Mouse (Mus musculus) hindbrain, postnatal 0 days (tissue): ENCODE measurements around the gene Nol4l. TPM values are rescaled to one million over a fixed set of nuclear protein-coding genes. Genes with fewer than 3 reads are reported as not detected.

Experiments
- ATAC-seq: fragments of 200-750 bp; cut with Nextera tagmentation; 2 replicates; pipeline ENCODE4 v1.8.0; 2017; ENCODE audit warnings: mild to moderate bottlenecking, moderate TSS enrichment, moderate library complexity
- DNase-seq: peaks from one replicate; pipeline ENCODE4 v3.0.0-alpha.2; 2015; ENCODE audit warnings: low spot score
- H3K27ac ChIP-seq: fragments of 300-500 bp; sonication (generic); 2 replicates; pipeline ENCODE4 v1.5.1; 2014; ENCODE audit warnings: mild to moderate bottlenecking
- H3K27me3 ChIP-seq: fragments of 300-500 bp; sonication (generic); 2 replicates; pipeline ENCODE4 v1.6.1; 2014; ENCODE audit warnings: low read length, mixed read lengths; ENCODE audit not compliant: insufficient read depth
- H3K36me3 ChIP-seq: fragments of 300-500 bp; sonication (generic); 2 replicates; pipeline ENCODE4 v1.6.1; 2014; ENCODE audit warnings: low read length, mixed read lengths; ENCODE audit not compliant: insufficient read depth
- H3K4me1 ChIP-seq: fragments of 300-500 bp; sonication (generic); 2 replicates; pipeline ENCODE4 v1.6.1; 2014; ENCODE audit warnings: antibody characterized with exemption, low read length, mixed read lengths; ENCODE audit not compliant: insufficient read depth
- H3K4me2 ChIP-seq: fragments of 300-500 bp; sonication (generic); 2 replicates; pipeline ENCODE4 v1.6.1; 2014; ENCODE audit warnings: low read depth, mild to moderate bottlenecking, low read length, moderate library complexity, mixed read lengths
- H3K4me3 ChIP-seq: fragments of 300-500 bp; sonication (generic); 2 replicates; pipeline ENCODE4 v1.5.1; 2014; ENCODE audit warnings: low read length
- H3K9ac ChIP-seq: fragments of 300-500 bp; sonication (generic); replicated peaks from 2 replicates; pipeline ENCODE4 v1.6.1; 2014; ENCODE audit warnings: mild to moderate bottlenecking, low read length, moderate library complexity, mixed read lengths
- H3K9me3 ChIP-seq: fragments of 300-500 bp; sonication (generic); 2 replicates; pipeline ENCODE4 v1.6.1; 2016; ENCODE audit warnings: low read length, mixed read lengths
- CTCF ChIP-seq: IDR thresholded peaks from 2 replicates; pipeline ENCODE4 v1.5.1; 2016; ENCODE audit warnings: antibody characterized with exemption, control low read depth, low read depth
- WGBS: fragments of 180-500 bp; shearing (Covaris S2); extraction: QIAGEN DNeasy Blood & Tissue Kit; methylation state at CpG from one replicate; pipeline ENCODE4 v1.1.7; 2014; 5-methylcytosine and 5-hydroxymethylcytosine counted together
- polyA plus RNA-seq: library from polyadenylated mRNA; unstranded; fragments of >200 nt; fragmentation: Nextera tagmentation; extraction: Ambion mirVana; gene quantifications from 2 replicates; pipeline ENCODE4 v1.2.1, GENCODE M21; 2015
- total RNA-seq: library from RNA; depleted of rRNA; stranded (reverse); fragments of >200 nt; gene quantifications from 2 replicates; pipeline ENCODE4 v1.2.3, GENCODE M21; 2014

Nol4l gene
- total and polyA plus RNA-seq, 2 experiments from 2014 or later, result 24.2 to 80.8 TPM

DNA sequence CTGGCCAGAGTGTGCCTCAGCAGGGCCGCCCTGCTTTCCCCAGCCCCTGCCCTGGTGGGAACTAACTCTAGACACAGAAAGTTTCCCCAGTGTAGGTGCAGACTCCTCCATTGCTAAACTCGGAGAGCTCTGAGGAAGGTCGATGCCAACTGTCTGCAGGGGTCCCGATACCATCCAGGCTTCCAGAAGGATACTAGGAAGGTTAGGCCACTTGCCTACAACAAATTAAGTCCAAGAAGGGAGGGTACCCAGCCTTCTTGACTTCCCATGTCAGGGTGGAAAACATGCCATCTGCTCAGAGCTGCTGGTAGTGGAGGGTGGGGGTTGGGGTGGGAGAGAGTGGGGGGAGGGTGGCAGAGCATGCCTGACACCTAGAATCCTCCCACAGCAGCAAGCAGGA lies 15.0 kb upstream of the Nol4l start:
- Histone ChIP-seq H3K4me3 (no peak overlapping the region), H3K4me1 (peaks cover 17% of the 10 kb centered on the region), H3K9me3 (no peaks in the 10 kb centered on the region), H3K9ac (no peak overlapping the region), H3K27me3 (no peaks in the 10 kb centered on the region), H3K36me3 (no peaks in the 10 kb centered on the region), H3K27ac (no peak overlapping the region; the same call in 1 of the 2 replicates), H3K4me2 (no peak overlapping the region)
- TF ChIP-seq CTCF, result no peak
- ATAC-seq (no peak), DNase-seq (peak; percentile 53)
- 52% methylated on average over 4 of the region's 4 CpGs for WGBS

- Histone ChIP-seq H3K36me3 (no peaks in the 10 kb centered on the region), H3K4me1 (peaks cover 17% of the 10 kb centered on the region), H3K4me3 (no peak overlapping the region), H3K9me3 (no peaks in the 10 kb centered on the region), H3K9ac (no peak overlapping the region), H3K27me3 (no peaks in the 10 kb centered on the region), H3K27ac (no peak overlapping the region; the same call in 1 of the 2 replicates), H3K4me2 (no peak overlapping the region)
- TF ChIP-seq CTCF, result no peak
- no peak for ATAC-seq
- WGBS, result 81% methylated on average over 8 of the region's 8 CpGs
- DNase-seq, result no peak
These were observed 14.3 kb upstream of the Nol4l start for GRCm38 (mm10) chr2:153543911-153544730.

DNA sequence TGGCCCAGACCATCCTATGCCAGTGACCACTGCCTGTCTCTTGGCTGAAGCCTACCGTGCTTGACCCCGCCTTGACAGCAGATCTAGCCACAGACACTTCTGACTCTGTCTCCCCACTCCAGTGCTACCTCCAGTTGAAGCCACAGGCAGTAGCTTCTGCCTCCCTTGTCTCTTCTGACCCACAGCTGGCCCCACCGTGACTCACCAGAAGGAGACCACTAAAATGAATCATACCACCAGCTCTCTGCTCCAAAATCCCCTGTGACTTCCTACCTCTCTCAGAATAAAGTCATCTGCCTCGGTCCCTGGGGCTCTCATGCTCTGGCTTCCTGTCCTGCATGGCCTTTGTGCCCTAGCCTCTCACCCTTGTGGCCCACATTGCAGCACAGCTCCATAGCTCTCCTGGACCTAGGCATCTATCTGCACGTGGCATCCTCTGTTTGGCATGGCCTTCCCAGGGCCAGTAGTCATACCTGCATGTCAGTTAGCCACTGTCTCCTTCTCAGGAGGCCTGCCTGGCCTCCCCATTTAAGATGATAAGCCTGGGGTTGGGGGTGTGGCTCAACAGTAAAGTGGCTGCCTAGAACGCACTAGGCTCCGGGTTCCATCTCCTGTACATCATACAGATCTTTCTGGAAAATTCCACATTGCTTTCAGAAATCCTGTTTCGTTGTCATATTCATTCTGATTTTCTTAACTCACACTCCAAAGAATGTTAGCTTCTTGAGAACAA lies 13.3 kb upstream of the Nol4l start:
- Histone ChIP-seq H3K27ac (no peak overlapping the region), H3K36me3 (no peaks in the 10 kb centered on the region), H3K4me2 (no peak overlapping the region), H3K4me1 (peaks cover 12% of the 10 kb centered on the region), H3K9ac (no peak overlapping the region), H3K4me3 (no peak overlapping the region), H3K27me3 (no peaks in the 10 kb centered on the region), H3K9me3 (no peaks in the 10 kb centered on the region)
- DNase-seq (no peak), ATAC-seq (no peak)
- no peak for TF ChIP-seq CTCF
- 86% methylated on average over 8 of the region's 8 CpGs for WGBS

- ATAC-seq (no peak), DNase-seq (no peak)
- WGBS, result 84% methylated on average over 3 of the region's 3 CpGs
- H3K4me2 ChIP-seq, result no peak overlapping the region
- no peaks in the 10 kb centered on the region for H3K9me3 ChIP-seq
- no peaks in the 10 kb centered on the region for H3K36me3 ChIP-seq
- H3K4me1 ChIP-seq, result no peaks in the 10 kb centered on the region
- no peak overlapping the region for H3K27ac ChIP-seq
- H3K27me3 ChIP-seq, result no peaks in the 10 kb centered on the region
- TF ChIP-seq CTCF, result no peak
- H3K4me3 ChIP-seq, result no peak overlapping the region
- no peak overlapping the region for H3K9ac ChIP-seq
These were observed 9.1 kb upstream of the Nol4l start for GRCm38 (mm10) chr2:153538898-153539297.

- Histone ChIP-seq H3K4me2 (no peak overlapping the region), H3K27me3 (no peaks in the 10 kb centered on the region), H3K9me3 (no peaks in the 10 kb centered on the region), H3K4me3 (no peak overlapping the region), H3K36me3 (no peaks in the 10 kb centered on the region), H3K27ac (no peak overlapping the region), H3K9ac (no peak overlapping the region), H3K4me1 (no peaks in the 10 kb centered on the region)
- 48% methylated on average over 1 of the region's 1 CpGs for WGBS
- DNase-seq (no peak), ATAC-seq (no peak)
- peak; percentile 14; the same call in 1 of the 2 replicates for TF ChIP-seq CTCF
These were observed 4.2 kb upstream of the Nol4l start for GRCm38 (mm10) chr2:153533981-153534380.

- H3K4me3 ChIP-seq, result no peak overlapping the region
- no peak overlapping the region for H3K9ac ChIP-seq
- 57% methylated on average over 5 of the region's 5 CpGs for WGBS
- H3K4me1 ChIP-seq, result peaks cover 8% of the 10 kb centered on the region; the same call in 1 of the 2 replicates
- DNase-seq, result no peak
- H3K4me2 ChIP-seq, result peak overlapping the region; percentile 69
- H3K27ac ChIP-seq, result peak overlapping the region; percentile 88
- no peaks in the 10 kb centered on the region for H3K9me3 ChIP-seq
- H3K36me3 ChIP-seq, result no peaks in the 10 kb centered on the region
- ATAC-seq, result no peak
- no peaks in the 10 kb centered on the region for H3K27me3 ChIP-seq
- peak; percentile 52 for TF ChIP-seq CTCF
These were observed 1.2 kb upstream of the Nol4l start for GRCm38 (mm10) chr2:153530948-153531347.
